Mouse (Mus musculus): ENCODE results near the gene Rnf166. TPM values are rescaled to one million over a fixed set of nuclear protein-coding genes. Genes with fewer than 3 reads are reported as not detected.

The Rnf166 gene
- polyA plus RNA-seq, 1 experiment = 32.7 TPM

GRCm38 (mm10) chr8:122515699-122516098 is 39.8 kb upstream of the Rnf166 start:
- Histone ChIP-seq H3K4me3 (replicated peaks; ENCODE audit: control insufficient read depth, low read depth, low read length) (no peak overlapping the region), H3K27ac (ENCODE audit: control insufficient read depth, insufficient read depth, low read depth, low read length, poor library complexity) (no peak overlapping the region), H3K4me1 (ENCODE audit: control insufficient read depth, insufficient read depth, low read length) (no peaks in the 10 kb centered on the region; the same call in 1 of the 2 replicates)
- WGBS = 87% methylated on average over 14 of the region's 14 CpGs
- TF ChIP-seq CTCF (IDR thresholded peaks at IDR 0.05; ENCODE audit: control insufficient read depth, insufficient read depth, low read length) (no peak), POLR2A (IDR thresholded peaks at IDR 0.05; ENCODE audit: borderline replicate concordance, control insufficient read depth, low read depth, low read length) (no peak)

GRCm38 (mm10) chr8:122512392-122512791 is 36.5 kb upstream of the Rnf166 start:
- Histone ChIP-seq H3K4me1 (ENCODE audit: control insufficient read depth, insufficient read depth, low read length) (no peaks in the 10 kb centered on the region), H3K27ac (ENCODE audit: control insufficient read depth, insufficient read depth, low read depth, low read length, poor library complexity) (no peak overlapping the region), H3K4me3 (replicated peaks; ENCODE audit: control insufficient read depth, low read depth, low read length) (no peak overlapping the region)
- WGBS = 79% methylated on average over 7 of the region's 7 CpGs
- no peak for TF ChIP-seq POLR2A (IDR thresholded peaks at IDR 0.05; ENCODE audit: borderline replicate concordance, control insufficient read depth, low read depth, low read length)
- TF ChIP-seq CTCF (IDR thresholded peaks at IDR 0.05; ENCODE audit: control insufficient read depth, insufficient read depth, low read length) = no peak

- no peak for TF ChIP-seq POLR2A (IDR thresholded peaks at IDR 0.05; ENCODE audit: borderline replicate concordance, control insufficient read depth, low read depth, low read length)
- TF ChIP-seq CTCF (IDR thresholded peaks at IDR 0.05; ENCODE audit: control insufficient read depth, insufficient read depth, low read length) = no peak
- H3K4me3 ChIP-seq (replicated peaks; ENCODE audit: control insufficient read depth, low read depth, low read length) = no peak overlapping the region
- no peaks in the 10 kb centered on the region for H3K4me1 ChIP-seq (ENCODE audit: control insufficient read depth, insufficient read depth, low read length)
- H3K27ac ChIP-seq (ENCODE audit: control insufficient read depth, insufficient read depth, low read depth, low read length, poor library complexity) = no peak overlapping the region
- 88% methylated on average over 16 of the region's 16 CpGs for WGBS
Measured at GRCm38 (mm10) chr8:122511552-122511951, 35.7 kb upstream of the Rnf166 start.

GRCm38 (mm10) chr8:122500856-122501255 is 25.0 kb upstream of the Rnf166 start:
- Histone ChIP-seq H3K4me1 (ENCODE audit: control insufficient read depth, insufficient read depth, low read length) (no peaks in the 10 kb centered on the region), H3K27ac (ENCODE audit: control insufficient read depth, insufficient read depth, low read depth, low read length, poor library complexity) (no peak overlapping the region), H3K4me3 (replicated peaks; ENCODE audit: control insufficient read depth, low read depth, low read length) (no peak overlapping the region)
- no peak for TF ChIP-seq POLR2A (IDR thresholded peaks at IDR 0.05; ENCODE audit: borderline replicate concordance, control insufficient read depth, low read depth, low read length)
- TF ChIP-seq CTCF (IDR thresholded peaks at IDR 0.05; ENCODE audit: control insufficient read depth, insufficient read depth, low read length) = peak; percentile 97
- WGBS = 33% methylated on average over 10 of the region's 10 CpGs

GRCm38 (mm10) chr8:122497912-122498311 is 22.0 kb upstream of the Rnf166 start:
- H3K4me3 ChIP-seq (replicated peaks; ENCODE audit: control insufficient read depth, low read depth, low read length) = no peak overlapping the region
- no peak for TF ChIP-seq POLR2A (IDR thresholded peaks at IDR 0.05; ENCODE audit: borderline replicate concordance, control insufficient read depth, low read depth, low read length)
- peak; percentile 58; the same call in 1 of the 2 replicates for TF ChIP-seq CTCF (IDR thresholded peaks at IDR 0.05; ENCODE audit: control insufficient read depth, insufficient read depth, low read length)
- no peak overlapping the region for H3K27ac ChIP-seq (ENCODE audit: control insufficient read depth, insufficient read depth, low read depth, low read length, poor library complexity)
- WGBS = 67% methylated on average over 17 of the region's 17 CpGs
- no peaks in the 10 kb centered on the region; the same call in 1 of the 2 replicates for H3K4me1 ChIP-seq (ENCODE audit: control insufficient read depth, insufficient read depth, low read length)

GRCm38 (mm10) chr8:122497016-122497734 is 21.3 kb upstream of the Rnf166 start:
- Histone ChIP-seq H3K4me1 (ENCODE audit: control insufficient read depth, insufficient read depth, low read length) (no peaks in the 10 kb centered on the region; the same call in 1 of the 2 replicates), H3K4me3 (replicated peaks; ENCODE audit: control insufficient read depth, low read depth, low read length) (no peak overlapping the region), H3K27ac (ENCODE audit: control insufficient read depth, insufficient read depth, low read depth, low read length, poor library complexity) (no peak overlapping the region)
- no peak for TF ChIP-seq POLR2A (IDR thresholded peaks at IDR 0.05; ENCODE audit: borderline replicate concordance, control insufficient read depth, low read depth, low read length)
- no peak for TF ChIP-seq CTCF (IDR thresholded peaks at IDR 0.05; ENCODE audit: control insufficient read depth, insufficient read depth, low read length)
- 82% methylated on average over 12 of the region's 12 CpGs for WGBS

GRCm38 (mm10) chr8:122488387-122488786 is 12.5 kb upstream of the Rnf166 start:
- Histone ChIP-seq H3K4me1 (ENCODE audit: control insufficient read depth, insufficient read depth, low read length) (peaks cover 7% of the 10 kb centered on the region; the same call in 1 of the 2 replicates), H3K27ac (ENCODE audit: control insufficient read depth, insufficient read depth, low read depth, low read length, poor library complexity) (no peak overlapping the region), H3K4me3 (replicated peaks; ENCODE audit: control insufficient read depth, low read depth, low read length) (no peak overlapping the region)
- TF ChIP-seq CTCF (IDR thresholded peaks at IDR 0.05; ENCODE audit: control insufficient read depth, insufficient read depth, low read length) (no peak), POLR2A (IDR thresholded peaks at IDR 0.05; ENCODE audit: borderline replicate concordance, control insufficient read depth, low read depth, low read length) (no peak)
- 96% methylated on average over 9 of the region's 9 CpGs for WGBS

GRCm38 (mm10) chr8:122484831-122485230 is 9.0 kb upstream of the Rnf166 start:
- peaks cover 7% of the 10 kb centered on the region; the same call in 1 of the 2 replicates for H3K4me1 ChIP-seq (ENCODE audit: control insufficient read depth, insufficient read depth, low read length)
- peak overlapping the region; percentile 39 for H3K4me3 ChIP-seq (replicated peaks; ENCODE audit: control insufficient read depth, low read depth, low read length)
- H3K27ac ChIP-seq (ENCODE audit: control insufficient read depth, insufficient read depth, low read depth, low read length, poor library complexity) = peak overlapping the region; percentile 84
- TF ChIP-seq POLR2A (IDR thresholded peaks at IDR 0.05; ENCODE audit: borderline replicate concordance, control insufficient read depth, low read depth, low read length) = no peak; the same call in 1 of the 2 replicates
- no peak for TF ChIP-seq CTCF (IDR thresholded peaks at IDR 0.05; ENCODE audit: control insufficient read depth, insufficient read depth, low read length)
- 42% methylated on average over 12 of the region's 12 CpGs for WGBS

Measured in bone marrow, adult 2 months (tissue).